Mouse (Mus musculus): ENCODE measurements around the gene Hrc. TPM values are rescaled to one million over a fixed set of nuclear protein-coding genes. Genes with fewer than 3 reads are reported as not detected.

Gene Hrc
- polyA plus RNA-seq, 1 experiment from 2014 or later: 0.40 TPM

- peak; percentile 40 for ATAC-seq
- H3K36me3 ChIP-seq (ENCODE audit: control insufficient read depth, insufficient read depth, low read length): no peaks in the 10 kb centered on the region
- H3K4me1 ChIP-seq (ENCODE audit: control insufficient read depth, insufficient read depth, low read length): peaks cover 40% of the 10 kb centered on the region
- peak within 1 kb of the TSS; percentile 87 for H3K27ac ChIP-seq (ENCODE audit: low read length)
- H3K9ac ChIP-seq (ENCODE audit: low read depth, low read length): peak within 1 kb of the TSS; percentile 94
- peaks cover 3% of the 10 kb centered on the region; the same call in 1 of the 2 replicates for H3K27me3 ChIP-seq (ENCODE audit: control insufficient read depth, insufficient read depth, low read depth, low read length)
- H3K4me2 ChIP-seq (ENCODE audit: low read length): peak within 1 kb of the TSS; percentile 80
- WGBS: under 1% methylated on average over 18 of the region's 26 CpGs
- H3K9me3 ChIP-seq (replicated peaks; ENCODE audit: control insufficient read depth, low read length, poor library complexity, severe bottlenecking): no peaks in the 10 kb centered on the region
- H3K4me3 ChIP-seq (ENCODE audit: low read depth, low read length): peak within 1 kb of the TSS; percentile 79
Measured at GRCm38 (mm10) chr7:45366652-45367019, 31.5 kb downstream of the Hrc start, which contains the start of gene Ppfia3. Ppfia3 (minus strand) TSS chr7:45367019.

GRCm38 (mm10) chr7:45367020-45367880 lies 32.2 kb downstream of the Hrc start:
- WGBS: under 1% methylated on average over 70 of the region's 70 CpGs
- Histone ChIP-seq H3K4me2 (ENCODE audit: low read length) (peak overlapping the region; percentile 80), H3K27ac (ENCODE audit: low read length) (peak overlapping the region; percentile 87), H3K4me3 (ENCODE audit: low read depth, low read length) (peak overlapping the region; percentile 79), H3K9me3 (replicated peaks; ENCODE audit: control insufficient read depth, low read length, poor library complexity, severe bottlenecking) (no peaks in the 10 kb centered on the region), H3K27me3 (ENCODE audit: control insufficient read depth, insufficient read depth, low read depth, low read length) (peaks cover 3% of the 10 kb centered on the region; the same call in 1 of the 2 replicates), H3K36me3 (ENCODE audit: control insufficient read depth, insufficient read depth, low read length) (no peaks in the 10 kb centered on the region), H3K9ac (ENCODE audit: low read depth, low read length) (peak overlapping the region; percentile 94), H3K4me1 (ENCODE audit: control insufficient read depth, insufficient read depth, low read length) (peaks cover 36% of the 10 kb centered on the region)
- ATAC-seq: peak; percentile 89

- Histone ChIP-seq H3K9me3 (replicated peaks; ENCODE audit: control insufficient read depth, low read length, poor library complexity, severe bottlenecking) (no peaks in the 10 kb centered on the region), H3K4me1 (ENCODE audit: control insufficient read depth, insufficient read depth, low read length) (peaks cover 33% of the 10 kb centered on the region), H3K9ac (ENCODE audit: low read depth, low read length) (peak overlapping the region; percentile 94), H3K4me2 (ENCODE audit: low read length) (peak overlapping the region; percentile 71), H3K4me3 (ENCODE audit: low read depth, low read length) (peak overlapping the region; percentile 79), H3K36me3 (ENCODE audit: control insufficient read depth, insufficient read depth, low read length) (0 out of 2 replicates have a peak, but pooled peaks cover 2% of the 10 kb centered on the region), H3K27me3 (ENCODE audit: control insufficient read depth, insufficient read depth, low read depth, low read length) (peaks cover 3% of the 10 kb centered on the region; the same call in 1 of the 2 replicates), H3K27ac (ENCODE audit: low read length) (no peak overlapping the region)
- ATAC-seq: no peak
- 77% methylated on average over 15 of the region's 15 CpGs for WGBS
Measured at GRCm38 (mm10) chr7:45368178-45368577, 33.1 kb downstream of the Hrc start.

GRCm38 (mm10) chr7:45369022-45369745 lies 34.1 kb downstream of the Hrc start:
- WGBS: 76% methylated on average over 16 of the region's 16 CpGs
- Histone ChIP-seq H3K9me3 (replicated peaks; ENCODE audit: control insufficient read depth, low read length, poor library complexity, severe bottlenecking) (no peaks in the 10 kb centered on the region), H3K4me3 (ENCODE audit: low read depth, low read length) (peak overlapping the region; percentile 58), H3K4me1 (ENCODE audit: control insufficient read depth, insufficient read depth, low read length) (peaks cover 30% of the 10 kb centered on the region), H3K27ac (ENCODE audit: low read length) (no peak overlapping the region), H3K9ac (ENCODE audit: low read depth, low read length) (peak overlapping the region; percentile 74), H3K27me3 (ENCODE audit: control insufficient read depth, insufficient read depth, low read depth, low read length) (peaks cover 3% of the 10 kb centered on the region; the same call in 1 of the 2 replicates), H3K4me2 (ENCODE audit: low read length) (peak overlapping the region; percentile 94), H3K36me3 (ENCODE audit: control insufficient read depth, insufficient read depth, low read length) (0 out of 2 replicates have a peak, but pooled peaks cover 2% of the 10 kb centered on the region)
- no peak for ATAC-seq

- no peaks in the 10 kb centered on the region for H3K9me3 ChIP-seq (replicated peaks; ENCODE audit: control insufficient read depth, low read length, poor library complexity, severe bottlenecking)
- 10% methylated on average over 51 of the region's 52 CpGs for WGBS
- H3K4me2 ChIP-seq (ENCODE audit: low read length): peak overlapping the region; percentile 94
- peak overlapping the region; percentile 58 for H3K4me3 ChIP-seq (ENCODE audit: low read depth, low read length)
- peak overlapping the region; percentile 53 for H3K27ac ChIP-seq (ENCODE audit: low read length)
- peaks cover 3% of the 10 kb centered on the region; the same call in 1 of the 2 replicates for H3K27me3 ChIP-seq (ENCODE audit: control insufficient read depth, insufficient read depth, low read depth, low read length)
- peak overlapping the region; percentile 74 for H3K9ac ChIP-seq (ENCODE audit: low read depth, low read length)
- H3K4me1 ChIP-seq (ENCODE audit: control insufficient read depth, insufficient read depth, low read length): peaks cover 25% of the 10 kb centered on the region
- ATAC-seq: no peak
- H3K36me3 ChIP-seq (ENCODE audit: control insufficient read depth, insufficient read depth, low read length): 0 out of 2 replicates have a peak, but pooled peaks cover 5% of the 10 kb centered on the region
Measured at GRCm38 (mm10) chr7:45369836-45370474, 34.9 kb downstream of the Hrc start.

GRCm38 (mm10) chr7:45370475-45371311 lies 35.6 kb downstream of the Hrc start, which contains the start of gene Lin7b:
Lin7b (minus strand) TSS chr7:45370583.
- peak; percentile 41 for ATAC-seq
- 12% methylated on average over 28 of the region's 28 CpGs for WGBS
- H3K4me1 ChIP-seq (ENCODE audit: control insufficient read depth, insufficient read depth, low read length): peaks cover 18% of the 10 kb centered on the region
- H3K9ac ChIP-seq (ENCODE audit: low read depth, low read length): peak within 1 kb of the TSS; percentile 74
- peaks cover 7% of the 10 kb centered on the region; the same call in 1 of the 2 replicates for H3K36me3 ChIP-seq (ENCODE audit: control insufficient read depth, insufficient read depth, low read length)
- H3K27me3 ChIP-seq (ENCODE audit: control insufficient read depth, insufficient read depth, low read depth, low read length): peaks cover 3% of the 10 kb centered on the region; the same call in 1 of the 2 replicates
- H3K27ac ChIP-seq (ENCODE audit: low read length): peak within 1 kb of the TSS; percentile 53
- H3K9me3 ChIP-seq (replicated peaks; ENCODE audit: control insufficient read depth, low read length, poor library complexity, severe bottlenecking): no peaks in the 10 kb centered on the region
- peak within 1 kb of the TSS; percentile 58 for H3K4me3 ChIP-seq (ENCODE audit: low read depth, low read length)
- peak within 1 kb of the TSS; percentile 94 for H3K4me2 ChIP-seq (ENCODE audit: low read length)

- H3K4me2 ChIP-seq (ENCODE audit: low read length): no peak overlapping the region
- ATAC-seq: no peak
- H3K4me1 ChIP-seq (ENCODE audit: control insufficient read depth, insufficient read depth, low read length): peaks cover 18% of the 10 kb centered on the region
- peaks cover 22% of the 10 kb centered on the region for H3K36me3 ChIP-seq (ENCODE audit: control insufficient read depth, insufficient read depth, low read length)
- WGBS: 76% methylated on average over 5 of the region's 5 CpGs
- no peaks in the 10 kb centered on the region for H3K9me3 ChIP-seq (replicated peaks; ENCODE audit: control insufficient read depth, low read length, poor library complexity, severe bottlenecking)
- H3K27ac ChIP-seq (ENCODE audit: low read length): no peak overlapping the region
- H3K27me3 ChIP-seq (ENCODE audit: control insufficient read depth, insufficient read depth, low read depth, low read length): peaks cover 3% of the 10 kb centered on the region; the same call in 1 of the 2 replicates
- H3K9ac ChIP-seq (ENCODE audit: low read depth, low read length): no peak overlapping the region
- no peak overlapping the region for H3K4me3 ChIP-seq (ENCODE audit: low read depth, low read length)
Measured at GRCm38 (mm10) chr7:45372371-45372770, 37.3 kb downstream of the Hrc start.

GRCm38 (mm10) chr7:45374620-45375019 lies 39.5 kb downstream of the Hrc start:
- WGBS: 90% methylated on average over 8 of the region's 8 CpGs
- no peak for ATAC-seq
- H3K36me3 ChIP-seq (ENCODE audit: control insufficient read depth, insufficient read depth, low read length): peaks cover 40% of the 10 kb centered on the region

More at GRCm38 (mm10) chr7:45374620-45375019, 39.5 kb downstream of the Hrc start:
- Histone ChIP-seq H3K4me1 (ENCODE audit: control insufficient read depth, insufficient read depth, low read length) (peaks cover 9% of the 10 kb centered on the region; the same call in 1 of the 2 replicates), H3K9me3 (replicated peaks; ENCODE audit: control insufficient read depth, low read length, poor library complexity, severe bottlenecking) (no peaks in the 10 kb centered on the region), H3K9ac (ENCODE audit: low read depth, low read length) (no peak overlapping the region), H3K4me2 (ENCODE audit: low read length) (no peak overlapping the region), H3K27me3 (ENCODE audit: control insufficient read depth, insufficient read depth, low read depth, low read length) (no peaks in the 10 kb centered on the region), H3K27ac (ENCODE audit: low read length) (no peak overlapping the region), H3K4me3 (ENCODE audit: low read depth, low read length) (no peak overlapping the region)

All from midbrain, embryonic 16.5 days (tissue).